Mouse (Mus musculus): ENCODE results near the gene B4galt4. TPM values are rescaled to one million over a fixed set of nuclear protein-coding genes. Genes with fewer than 3 reads are reported as not detected.

Gene B4galt4
- total RNA-seq (2014; fragmentation: Nextera tagmentation) (not detected in 2 replicates), total RNA-seq (2017) (not detected in 2 replicates), polyA plus RNA-seq (2012) (not detected in 2 replicates)

- no peak for TF ChIP-seq GATA2 (IDR thresholded peaks at IDR 0.05; ENCODE audit: borderline replicate concordance, low read depth, low read length)
- Histone ChIP-seq H3K4me1 (ENCODE audit: insufficient read depth, low read depth, low read length) (no peaks in the 10 kb centered on the region), H3K9me3 (replicated peaks) (no peaks in the 10 kb centered on the region), H3K4me3 (ENCODE audit: low read depth, low read length) (no peak within 1 kb of the TSS), H3K36me3 (replicated peaks) (no peaks in the 10 kb centered on the region), H3K27me3 (ENCODE audit: insufficient read depth, low read length) (peaks cover 7% of the 10 kb centered on the region; the same call in 1 of the 2 replicates)
- ATAC-seq (ENCODE audit: extremely low read depth, insufficient number of reproducible peaks, low FRiP score, poor library complexity, severe bottlenecking) (no peak), DNase-seq (ENCODE audit: low spot score) (no peak)
These were observed at the start of gene B4galt4 for GRCm38 (mm10) chr16:38742113-38742658. Gene B4galt4, plus strand, starts transcription at chr16:38742264.

DNA sequence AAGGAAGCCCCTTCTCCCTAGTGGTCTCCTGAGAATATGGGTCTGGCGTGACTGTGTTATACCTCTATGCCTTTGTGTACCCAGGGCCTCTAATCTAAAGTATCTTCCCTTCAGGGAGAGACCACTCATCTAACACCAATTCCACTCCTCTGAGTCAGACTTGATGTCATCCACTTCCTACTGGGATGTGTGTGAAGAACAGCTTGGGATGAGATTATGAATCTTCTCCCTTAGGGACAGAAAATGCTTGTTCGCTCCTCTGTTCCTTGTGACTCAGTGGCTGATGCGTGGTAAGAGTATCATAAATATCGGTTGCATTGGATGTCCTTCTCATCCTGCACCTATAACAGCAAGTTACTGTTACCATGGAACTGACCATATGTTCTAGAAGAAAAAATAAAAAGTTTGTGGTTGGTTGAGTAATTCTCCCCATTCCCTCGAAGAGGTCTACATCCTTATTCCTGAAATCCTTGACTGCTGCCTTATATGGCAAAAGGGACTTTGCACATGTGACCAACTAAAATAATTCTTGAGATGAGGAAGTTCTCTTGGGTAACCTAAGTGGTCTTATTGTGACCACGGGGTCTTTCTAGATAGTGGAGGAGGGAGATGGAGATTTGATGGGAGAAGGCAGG, 47.0 kb upstream of the B4galt4 start:
- H3K4me1 ChIP-seq (ENCODE audit: insufficient read depth, low read depth, low read length): no peaks in the 10 kb centered on the region
- no peak for ATAC-seq (ENCODE audit: extremely low read depth, insufficient number of reproducible peaks, low FRiP score, poor library complexity, severe bottlenecking)
- no peaks in the 10 kb centered on the region for H3K27me3 ChIP-seq (ENCODE audit: insufficient read depth, low read length)
- H3K36me3 ChIP-seq (replicated peaks): no peaks in the 10 kb centered on the region
- no peak for DNase-seq (ENCODE audit: low spot score)
- H3K9me3 ChIP-seq (replicated peaks): no peaks in the 10 kb centered on the region
- no peak for TF ChIP-seq TAL1 (conservative IDR thresholded peaks at IDR 0.05; ENCODE audit: low read depth, low read length)
- no peak for TF ChIP-seq GATA1 (IDR thresholded peaks at IDR 0.05; ENCODE audit: borderline replicate concordance, low read length)
- no peak for TF ChIP-seq POLR2AphosphoS5 (IDR thresholded peaks at IDR 0.05; ENCODE audit: insufficient replicate concordance, low read depth, low read length)
- TF ChIP-seq GATA2 (IDR thresholded peaks at IDR 0.05; ENCODE audit: borderline replicate concordance, low read depth, low read length): no peak
- no peak for TF ChIP-seq CTCF (IDR thresholded peaks at IDR 0.05; ENCODE audit: low read depth, low read length)
- H3K4me3 ChIP-seq (ENCODE audit: low read depth, low read length): no peak overlapping the region

DNA sequence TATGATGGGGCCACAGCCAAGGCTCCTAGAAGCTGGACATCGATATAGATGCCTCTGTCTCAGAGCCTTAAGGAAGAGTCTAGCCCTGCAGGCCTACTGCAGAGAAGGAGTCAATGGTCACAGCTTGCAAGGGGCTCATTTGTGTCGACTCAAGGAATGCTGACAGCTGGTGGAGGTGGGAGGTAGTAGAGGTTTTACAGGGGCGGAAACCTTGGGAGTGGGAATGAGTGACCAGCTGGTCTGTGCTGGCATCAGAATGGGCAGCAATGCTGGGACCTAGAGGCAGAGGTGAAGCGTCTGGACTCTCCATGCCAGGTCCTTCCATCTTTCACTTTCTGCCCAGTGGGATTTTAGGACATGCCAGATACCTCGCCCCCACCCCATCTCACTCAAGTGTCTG, 46.5 kb upstream of the B4galt4 start:
- ATAC-seq (ENCODE audit: extremely low read depth, insufficient number of reproducible peaks, low FRiP score, poor library complexity, severe bottlenecking): no peak
- no peak for DNase-seq (ENCODE audit: low spot score)
- H3K36me3 ChIP-seq (replicated peaks): no peaks in the 10 kb centered on the region
- no peaks in the 10 kb centered on the region for H3K27me3 ChIP-seq (ENCODE audit: insufficient read depth, low read length)
- H3K4me1 ChIP-seq (ENCODE audit: insufficient read depth, low read depth, low read length): no peaks in the 10 kb centered on the region
- no peak for TF ChIP-seq GATA2 (IDR thresholded peaks at IDR 0.05; ENCODE audit: borderline replicate concordance, low read depth, low read length)
- no peak for TF ChIP-seq CTCF (IDR thresholded peaks at IDR 0.05; ENCODE audit: low read depth, low read length)
- no peak for TF ChIP-seq TAL1 (conservative IDR thresholded peaks at IDR 0.05; ENCODE audit: low read depth, low read length)
- no peak for TF ChIP-seq GATA1 (IDR thresholded peaks at IDR 0.05; ENCODE audit: borderline replicate concordance, low read length)
- no peak for TF ChIP-seq POLR2AphosphoS5 (IDR thresholded peaks at IDR 0.05; ENCODE audit: insufficient replicate concordance, low read depth, low read length)
- H3K4me3 ChIP-seq (ENCODE audit: low read depth, low read length): no peak overlapping the region
- no peaks in the 10 kb centered on the region for H3K9me3 ChIP-seq (replicated peaks)

- no peak for DNase-seq (ENCODE audit: low spot score)
- H3K4me1 ChIP-seq (ENCODE audit: insufficient read depth, low read depth, low read length): no peaks in the 10 kb centered on the region
- ATAC-seq (ENCODE audit: extremely low read depth, insufficient number of reproducible peaks, low FRiP score, poor library complexity, severe bottlenecking): no peak
These were observed 44.5 kb upstream of the B4galt4 start for GRCm38 (mm10) chr16:38697611-38698010.

DNA sequence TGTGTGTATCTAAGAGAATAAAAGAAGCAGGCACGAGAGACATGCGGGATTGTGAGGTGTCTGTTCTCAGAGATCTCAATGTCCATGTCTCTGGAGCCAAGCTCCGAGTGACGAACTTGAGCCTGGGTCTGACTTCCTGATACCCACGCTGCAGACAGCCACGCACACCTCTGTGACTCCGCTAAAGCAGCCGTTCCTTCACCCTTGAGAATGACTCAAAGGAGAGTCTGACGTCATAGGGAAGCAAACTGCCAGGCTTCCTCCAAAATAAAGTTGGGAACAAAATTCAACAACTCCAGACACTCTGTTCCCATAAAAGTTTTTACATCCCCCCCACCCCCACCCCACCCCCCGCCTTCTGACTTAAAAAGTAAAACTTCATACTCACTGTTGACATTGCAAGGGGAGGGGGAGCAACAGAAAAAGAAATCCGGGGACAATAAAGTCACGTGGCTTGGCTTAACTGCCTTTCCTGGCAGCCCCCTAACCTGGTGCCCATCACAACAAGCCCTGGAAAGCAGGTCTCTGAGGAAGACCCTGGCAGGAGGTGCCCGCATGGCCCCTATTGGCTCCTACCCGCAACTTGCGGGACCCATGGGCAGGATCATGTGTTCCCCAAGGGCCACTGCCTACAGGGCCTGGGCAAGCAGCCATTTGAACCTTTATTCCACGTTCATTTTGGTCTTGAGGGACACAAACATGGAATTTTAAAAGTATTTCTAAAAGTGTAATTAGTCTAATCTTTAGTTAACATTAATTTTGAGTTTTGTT, 41.5 kb upstream of the B4galt4 start:
- H3K9me3 ChIP-seq (replicated peaks): no peaks in the 10 kb centered on the region
- DNase-seq (ENCODE audit: low spot score) (no peak), ATAC-seq (ENCODE audit: extremely low read depth, insufficient number of reproducible peaks, low FRiP score, poor library complexity, severe bottlenecking) (no peak)
- no peaks in the 10 kb centered on the region for H3K4me1 ChIP-seq (ENCODE audit: insufficient read depth, low read depth, low read length)
- no peak overlapping the region for H3K4me3 ChIP-seq (ENCODE audit: low read depth, low read length)
- no peaks in the 10 kb centered on the region for H3K27me3 ChIP-seq (ENCODE audit: insufficient read depth, low read length)
- no peaks in the 10 kb centered on the region for H3K36me3 ChIP-seq (replicated peaks)
- TF ChIP-seq TAL1 (conservative IDR thresholded peaks at IDR 0.05; ENCODE audit: low read depth, low read length) (no peak), POLR2AphosphoS5 (IDR thresholded peaks at IDR 0.05; ENCODE audit: insufficient replicate concordance, low read depth, low read length) (no peak), GATA2 (IDR thresholded peaks at IDR 0.05; ENCODE audit: borderline replicate concordance, low read depth, low read length) (no peak)

More at GRCm38 (mm10) chr16:38697611-38698010, 44.5 kb upstream of the B4galt4 start:
- no peak for TF ChIP-seq TAL1 (conservative IDR thresholded peaks at IDR 0.05; ENCODE audit: low read depth, low read length)
- TF ChIP-seq POLR2AphosphoS5 (IDR thresholded peaks at IDR 0.05; ENCODE audit: insufficient replicate concordance, low read depth, low read length): no peak
- no peak for TF ChIP-seq GATA2 (IDR thresholded peaks at IDR 0.05; ENCODE audit: borderline replicate concordance, low read depth, low read length)
- no peak for TF ChIP-seq CTCF (IDR thresholded peaks at IDR 0.05; ENCODE audit: low read depth, low read length)
- no peak for TF ChIP-seq GATA1 (IDR thresholded peaks at IDR 0.05; ENCODE audit: borderline replicate concordance, low read length)
- no peaks in the 10 kb centered on the region for H3K36me3 ChIP-seq (replicated peaks)
- no peaks in the 10 kb centered on the region for H3K9me3 ChIP-seq (replicated peaks)
- no peak overlapping the region for H3K4me3 ChIP-seq (ENCODE audit: low read depth, low read length)
- no peaks in the 10 kb centered on the region for H3K27me3 ChIP-seq (ENCODE audit: insufficient read depth, low read length)

DNA sequence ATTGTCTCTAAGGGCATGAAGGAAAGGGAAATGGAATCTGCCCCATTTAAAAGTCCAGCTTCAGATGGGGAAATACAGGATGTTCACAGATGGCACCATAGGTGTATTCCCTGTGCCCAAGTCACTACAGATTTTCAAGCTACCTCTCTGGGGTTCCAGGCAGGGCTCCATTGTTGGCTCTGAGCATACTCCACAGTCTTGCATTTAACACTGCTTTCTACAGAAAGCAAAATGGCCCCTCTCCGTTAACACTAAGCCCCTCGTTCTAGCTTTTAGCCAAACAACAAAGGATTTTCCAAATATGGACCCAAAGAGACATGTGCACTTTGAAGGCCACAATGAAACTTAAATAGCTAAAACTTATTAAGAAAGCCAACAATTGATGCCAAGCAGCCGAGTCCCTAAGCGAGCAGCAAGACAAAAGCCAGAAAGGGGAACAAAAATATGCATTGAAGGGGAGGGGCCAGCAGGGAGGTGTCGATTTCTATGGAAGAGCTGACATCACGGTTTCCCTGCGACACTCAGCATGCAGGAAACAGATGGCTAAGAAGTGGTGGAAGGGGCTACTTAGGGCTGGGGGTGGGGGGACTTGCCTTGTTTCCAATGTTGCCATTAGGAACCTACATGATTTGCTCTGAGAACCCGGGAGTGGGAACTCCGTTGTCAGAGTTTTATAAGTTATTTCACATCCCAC, 40.4 kb upstream of the B4galt4 start:
- Histone ChIP-seq H3K9me3 (replicated peaks) (no peaks in the 10 kb centered on the region), H3K36me3 (replicated peaks) (no peaks in the 10 kb centered on the region), H3K4me3 (ENCODE audit: low read depth, low read length) (no peak overlapping the region), H3K27me3 (ENCODE audit: insufficient read depth, low read length) (no peaks in the 10 kb centered on the region), H3K4me1 (ENCODE audit: insufficient read depth, low read depth, low read length) (no peaks in the 10 kb centered on the region)
- ATAC-seq (ENCODE audit: extremely low read depth, insufficient number of reproducible peaks, low FRiP score, poor library complexity, severe bottlenecking) (no peak), DNase-seq (ENCODE audit: low spot score) (no peak)
- TF ChIP-seq CTCF (IDR thresholded peaks at IDR 0.05; ENCODE audit: low read depth, low read length): no peak
- no peak for TF ChIP-seq TAL1 (conservative IDR thresholded peaks at IDR 0.05; ENCODE audit: low read depth, low read length)
- no peak for TF ChIP-seq GATA2 (IDR thresholded peaks at IDR 0.05; ENCODE audit: borderline replicate concordance, low read depth, low read length)
- no peak for TF ChIP-seq POLR2AphosphoS5 (IDR thresholded peaks at IDR 0.05; ENCODE audit: insufficient replicate concordance, low read depth, low read length)
- no peak for TF ChIP-seq GATA1 (IDR thresholded peaks at IDR 0.05; ENCODE audit: borderline replicate concordance, low read length)
